Mouse (Mus musculus) kidney, adult 2 months (tissue): Measurements from ENCODE around the gene Cog6. TPM values are rescaled to one million over a fixed set of nuclear protein-coding genes. Genes with fewer than 3 reads are reported as not detected.
A peak's percentile ranks its signal among the peaks of the same experiment; 100 is the strongest.

Experiments
- DNase-seq: peaks from one replicate; pipeline ENCODE4 v3.0.0; 2021
- H3K27ac ChIP-seq: fragments of 200-500 bp; 2 replicates; pipeline ENCODE4 v1.5.1; 2012; ENCODE audit warnings: low read depth, low read length, control low read depth, inconsistent platforms; ENCODE audit not compliant: insufficient read depth
- H3K27me3 ChIP-seq: fragments of 200-500 bp; replicated peaks from 2 replicates; pipeline ENCODE4 v1.6.1; 2012; ENCODE audit warnings: mild to moderate bottlenecking, moderate library complexity, low read length, inconsistent platforms; ENCODE audit not compliant: control insufficient read depth, insufficient read depth
- H3K36me3 ChIP-seq: fragments of 200-500 bp; 2 replicates; pipeline ENCODE4 v1.6.1; 2012; ENCODE audit warnings: mild to moderate bottlenecking, moderate library complexity, low read length, inconsistent platforms; ENCODE audit not compliant: control insufficient read depth, insufficient read depth
- H3K4me1 ChIP-seq: fragments of 200-500 bp; 2 replicates; pipeline ENCODE4 v1.6.1; 2011; ENCODE audit warnings: low read length; ENCODE audit not compliant: control insufficient read depth, insufficient read depth
- H3K4me3 ChIP-seq: fragments of 200-500 bp; 2 replicates; pipeline ENCODE4 v1.5.1; 2011; ENCODE audit warnings: mild to moderate bottlenecking, low read depth, low read length, control low read depth; ENCODE audit not compliant: insufficient read depth
- CTCF ChIP-seq: fragments of 200-500 bp; conservative IDR thresholded peaks from 2 replicates; pipeline ENCODE4 v1.5.1; 2011; ENCODE audit warnings: low read depth, mild to moderate bottlenecking, control low read depth, low read length, moderate library complexity, mixed read lengths; ENCODE audit not compliant: insufficient read depth, insufficient read length
- POLR2A ChIP-seq: fragments of 200-500 bp; IDR thresholded peaks from one replicate; pipeline ENCODE4 v1.6.1; 2011; ENCODE audit warnings: low read depth, low read length, control low read depth
- WGBS: fragments of 180-500 bp; shearing (Covaris S2); methylation state at CpG from one replicate; pipeline ENCODE4 v1.1.7; 2018; 5-methylcytosine and 5-hydroxymethylcytosine counted together
- polyA plus RNA-seq: library from polyadenylated mRNA; depleted of rRNA; stranded (reverse); fragments of >200 nt; gene quantifications from 2 replicates; pipeline ENCODE4 v1.2.3, GENCODE M21; 2012; rRNA removed

The Cog6 gene
- 21.5 and 22.2 TPM in 2 replicates for polyA plus RNA-seq

- peak within 1 kb of the TSS; percentile 43; the same call in 1 of the 2 replicates for H3K27ac ChIP-seq
- TF ChIP-seq POLR2A (peak; percentile 90), CTCF (no peak)
- no peaks in the 10 kb centered on the region for H3K27me3 ChIP-seq
- 2% methylated on average over 53 of the region's 53 CpGs for WGBS
- peak; percentile 92 for DNase-seq
- peak within 1 kb of the TSS; percentile 84 for H3K4me3 ChIP-seq
- no peaks in the 10 kb centered on the region for H3K4me1 ChIP-seq
- peaks cover 2% of the 10 kb centered on the region for H3K36me3 ChIP-seq
Observed at GRCm38 (mm10) chr3:53016436-53017340, at the start of gene Cog6. Gene Cog6 (minus strand): TSS chr3:53017237.

- Histone ChIP-seq H3K27me3 (no peaks in the 10 kb centered on the region), H3K27ac (no peak overlapping the region), H3K4me3 (no peak overlapping the region), H3K4me1 (no peaks in the 10 kb centered on the region), H3K36me3 (no peaks in the 10 kb centered on the region)
- 67% methylated on average over 4 of the region's 4 CpGs for WGBS
- TF ChIP-seq POLR2A (no peak), CTCF (no peak)
- DNase-seq, result no peak
Observed at GRCm38 (mm10) chr3:53066095-53066372, 49.0 kb upstream of the Cog6 start.

- TF ChIP-seq CTCF (no peak), POLR2A (no peak)
- H3K4me3 ChIP-seq, result no peak overlapping the region
- 65% methylated on average over 13 of the region's 13 CpGs for WGBS
- no peak for DNase-seq
- H3K4me1 ChIP-seq, result no peaks in the 10 kb centered on the region
- H3K27me3 ChIP-seq, result no peaks in the 10 kb centered on the region
- no peak overlapping the region; the same call in 1 of the 2 replicates for H3K27ac ChIP-seq
- H3K36me3 ChIP-seq, result no peaks in the 10 kb centered on the region
Observed at GRCm38 (mm10) chr3:53065267-53066094, 48.4 kb upstream of the Cog6 start.

GRCm38 (mm10) chr3:53063423-53064147, 46.5 kb upstream of the Cog6 start:
- DNase-seq, result no peak
- 59% methylated on average over 13 of the region's 13 CpGs for WGBS

GRCm38 (mm10) chr3:53059959-53060358, 42.9 kb upstream of the Cog6 start:
- Histone ChIP-seq H3K27ac (0 out of 2 replicates have a peak overlapping the region, but pooled peaks have one; percentile 33), H3K4me1 (no peaks in the 10 kb centered on the region), H3K36me3 (no peaks in the 10 kb centered on the region), H3K4me3 (no peak overlapping the region), H3K27me3 (no peaks in the 10 kb centered on the region)
- peak; percentile 43 for DNase-seq
- WGBS, result 71% methylated on average over 2 of the region's 2 CpGs
- TF ChIP-seq CTCF, result no peak
- no peak for TF ChIP-seq POLR2A

More at GRCm38 (mm10) chr3:53063423-53064147, 46.5 kb upstream of the Cog6 start:
- TF ChIP-seq CTCF (no peak), POLR2A (no peak)
- H3K27me3 ChIP-seq, result no peaks in the 10 kb centered on the region
- H3K36me3 ChIP-seq, result no peaks in the 10 kb centered on the region
- H3K27ac ChIP-seq, result no peak overlapping the region
- no peaks in the 10 kb centered on the region for H3K4me1 ChIP-seq
- no peak overlapping the region for H3K4me3 ChIP-seq

- Histone ChIP-seq H3K27ac (no peak overlapping the region), H3K4me1 (peaks cover 3% of the 10 kb centered on the region; the same call in 1 of the 2 replicates), H3K36me3 (no peaks in the 10 kb centered on the region), H3K4me3 (no peak overlapping the region), H3K27me3 (no peaks in the 10 kb centered on the region)
- no peak for DNase-seq
- 64% methylated on average over 10 of the region's 10 CpGs for WGBS
- TF ChIP-seq CTCF (no peak), POLR2A (no peak)
Observed at GRCm38 (mm10) chr3:53056430-53056829, 39.4 kb upstream of the Cog6 start.
